Mouse (Mus musculus) hematopoietic multipotent progenitor cell, adult 10-12 weeks (in vitro differentiated cells): Measurements from ENCODE around the gene Gm13057. TPM values are rescaled to one million over a fixed set of nuclear protein-coding genes. Genes with fewer than 3 reads are reported as not detected.

Source experiments
- polyA plus RNA-seq: library from polyadenylated mRNA; stranded (reverse); fragments of >175 nt; gene quantifications from 2 replicates; pipeline ENCODE4 v1.2.3, GENCODE M21; 2012; ENCODE audit warnings: low replicate concordance

Gm13057 gene
- not detected in 2 replicates for polyA plus RNA-seq

GRCm38 (mm10) chr4:143551400-143551799, at the start of gene Gm13057, which contains the start of gene BC080695:
Gene Gm13057 (plus strand): TSS chr4:143551709.
Gene BC080695 (plus strand): TSS chr4:143551700.

GRCm38 (mm10) chr4:143511043-143511442, 40.5 kb upstream of the Gm13057 start, which contains the start of gene Gm13043:
Gene Gm13043 (plus strand): TSS chr4:143511343.

DNA sequence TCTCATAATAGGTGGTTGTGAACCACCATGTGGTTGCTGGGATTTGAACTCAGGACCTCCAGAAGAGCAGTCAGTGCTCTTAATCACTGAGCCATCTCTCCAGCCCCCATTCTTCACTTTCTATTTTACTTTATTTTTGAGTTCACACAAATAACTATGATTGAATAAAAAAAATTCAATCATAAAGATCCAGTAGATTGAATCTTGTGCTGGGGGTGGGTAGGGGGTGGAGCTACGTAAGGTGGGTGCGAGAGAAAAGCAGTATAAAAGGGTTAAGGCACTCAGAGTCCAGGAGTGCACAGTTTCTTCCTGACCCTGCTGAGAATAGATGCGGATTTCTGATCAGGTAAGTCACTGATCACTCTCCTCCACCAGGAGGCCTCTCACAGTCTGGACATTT, 15.9 kb upstream of the Gm13057 start, which contains the start of gene Gm13040:
TSS of gene Gm13040 (plus strand) at position 301 of the 400 bp plus-strand sequence.

Other genes starting within 250 kb of the Gm13057 start
- gene Lrrc38, start 202.0 kb upstream of the Gm13057 start, polyA plus RNA-seq: not detected in 2 replicates
- gene Pramel1, start 157.3 kb upstream of the Gm13057 start, polyA plus RNA-seq: not detected in 2 replicates
- gene Pramef8, start 139.3 kb upstream of the Gm13057 start, polyA plus RNA-seq: 1.0 and 1.9 TPM in 2 replicates
- gene Oog4, start 101.4 kb upstream of the Gm13057 start, polyA plus RNA-seq: not detected in 2 replicates
- not detected in 2 replicates for gene Gm13043, start 40.4 kb upstream of the Gm13057 start, polyA plus RNA-seq
- gene Gm13040, start 15.8 kb upstream of the Gm13057 start, polyA plus RNA-seq: not detected in 2 replicates
- not detected in 2 replicates for gene BC080695, start within 50 bp of the Gm13057 start, polyA plus RNA-seq
- not detected in 2 replicates for gene Gm13083, start 63.3 kb downstream of the Gm13057 start, polyA plus RNA-seq
- not detected in 2 replicates for gene Gm13088, start 105.5 kb downstream of the Gm13057 start, polyA plus RNA-seq
- not detected in 2 replicates for gene Gm13089, start 151.0 kb downstream of the Gm13057 start, polyA plus RNA-seq
- gene Gm13078, start 167.7 kb downstream of the Gm13057 start, polyA plus RNA-seq: not detected in 2 replicates
- not detected in 2 replicates for gene Gm13023, start 237.6 kb downstream of the Gm13057 start, polyA plus RNA-seq